Mouse (Mus musculus) heart, adult 2 months (tissue): Measurements from ENCODE around the gene Scarb1.

Experiments used
- CTCF ChIP-seq: fragments of 200-600 bp; IDR thresholded peaks from 2 replicates; pipeline ENCODE4 v1.8.1; 2022; ENCODE audit warnings: antibody characterized with exemption, mild to moderate bottlenecking, moderate library complexity
- POLR2A ChIP-seq: fragments of 200-500 bp; IDR thresholded peaks from 2 replicates; pipeline ENCODE4 v1.6.1; 2011; ENCODE audit warnings: mild to moderate bottlenecking, low read depth, low read length, control low read depth; ENCODE audit not compliant: insufficient read depth

- TF ChIP-seq CTCF, result no peak
- no peak for TF ChIP-seq POLR2A
Observed at GRCm38 (mm10) chr5:125267150-125267961, 73.5 kb downstream of the Scarb1 start.
